Mouse (Mus musculus) B cell, adult (primary cell): ENCODE measurements around the gene Lgals1. TPM values are rescaled to one million over a fixed set of nuclear protein-coding genes. Genes with fewer than 3 reads are reported as not detected.

ENCODE experiments used
- total RNA-seq: library from RNA; stranded (reverse); gene quantifications from 4 replicates; pipeline ENCODE4 v1.2.4, GENCODE M21; 2023; ENCODE audit not compliant: inconsistent age

Lgals1 gene
- total RNA-seq: 7.4 to 12.6 TPM (median 9.3 TPM) in 4 replicates

DNA sequence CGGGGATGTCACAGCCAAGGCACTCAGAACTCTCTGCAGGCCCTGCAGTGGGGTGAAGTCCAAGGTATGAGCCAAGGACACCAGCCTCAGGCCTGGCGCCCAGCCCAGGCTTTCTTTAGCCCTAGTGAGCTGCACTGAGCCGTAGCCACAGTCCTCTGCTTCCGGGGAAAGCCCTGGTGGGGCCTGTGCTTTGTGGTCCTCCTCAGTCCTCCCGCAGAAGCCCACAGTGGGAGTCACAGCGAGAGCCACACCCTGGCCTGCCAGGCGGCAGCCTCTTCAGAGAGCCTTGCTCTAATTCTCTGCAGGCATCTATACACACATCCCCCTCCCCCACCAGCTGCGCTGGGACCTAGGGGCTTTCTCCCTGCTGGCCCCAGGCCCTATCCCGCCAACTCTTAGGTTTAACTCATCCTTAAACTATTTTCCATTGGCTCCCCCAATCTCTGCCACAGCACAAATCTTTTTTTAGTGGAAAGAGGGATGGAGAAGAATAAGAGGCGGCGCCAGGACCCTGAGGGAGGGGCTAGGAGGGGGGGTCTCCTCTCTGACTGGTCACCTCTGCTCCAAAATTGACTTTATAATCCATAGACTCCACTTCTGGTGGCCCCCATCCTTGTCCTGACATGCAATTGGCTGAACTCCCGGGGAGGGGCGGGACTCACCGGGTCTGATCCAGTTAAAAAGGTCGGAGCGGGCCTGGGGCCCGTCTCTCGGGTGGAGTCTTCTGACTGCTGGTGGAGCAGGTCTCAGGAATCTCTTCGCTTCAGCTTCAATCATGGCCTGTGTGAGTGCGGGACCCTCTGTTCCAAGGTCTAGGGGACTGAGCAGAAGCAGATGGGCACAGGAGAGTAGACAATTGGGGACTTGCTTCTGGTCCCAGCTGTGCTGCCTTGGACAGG lies at the start of gene Lgals1:
Lgals1 (plus strand) TSS at position 705 of the 899 bp plus-strand sequence.

DNA sequence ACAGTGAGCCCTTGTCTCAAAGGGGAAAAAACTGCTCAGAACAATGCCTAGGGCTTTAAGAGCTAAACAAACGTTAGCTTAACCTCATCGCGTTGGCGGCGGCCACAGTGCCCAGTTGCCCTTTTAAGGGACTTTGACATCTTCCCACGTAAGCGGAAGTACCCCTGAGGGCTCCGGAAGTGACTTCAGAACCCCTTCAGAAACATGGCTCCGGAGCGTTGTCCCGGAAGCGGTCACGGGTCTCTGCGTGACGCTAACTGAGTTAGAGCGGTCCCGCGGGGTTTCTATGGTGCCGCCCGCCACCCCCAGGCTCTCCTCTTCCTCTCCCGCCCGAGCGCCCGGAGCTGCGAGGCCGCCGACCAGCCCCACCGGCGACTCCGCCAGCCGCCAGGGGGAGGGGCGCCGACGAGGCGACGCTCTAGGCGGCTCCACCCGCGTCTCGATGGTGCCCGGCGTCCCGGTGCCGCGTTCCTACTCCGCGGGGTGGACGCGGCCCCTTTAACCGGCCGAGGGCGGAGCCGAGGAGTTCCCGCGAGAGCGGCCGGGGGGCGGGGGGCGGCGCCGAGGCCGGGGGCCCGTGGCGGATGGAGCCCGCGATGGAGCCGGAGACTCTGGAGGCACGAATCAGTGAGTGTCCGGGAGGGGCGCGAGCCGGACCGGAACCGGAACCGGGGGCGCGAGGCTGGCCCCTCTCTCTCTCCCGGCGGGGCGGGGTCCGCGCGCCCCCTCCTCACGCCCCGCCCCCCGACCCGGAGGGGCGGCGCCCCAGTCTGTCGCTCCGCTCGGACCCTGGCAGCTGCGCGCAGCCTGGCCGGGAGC lies 49.3 kb upstream of the Lgals1 start, which contains the start of gene Gga1:
Gga1 (plus strand) TSS at position 200 of the 819 bp plus-strand sequence.

DNA sequence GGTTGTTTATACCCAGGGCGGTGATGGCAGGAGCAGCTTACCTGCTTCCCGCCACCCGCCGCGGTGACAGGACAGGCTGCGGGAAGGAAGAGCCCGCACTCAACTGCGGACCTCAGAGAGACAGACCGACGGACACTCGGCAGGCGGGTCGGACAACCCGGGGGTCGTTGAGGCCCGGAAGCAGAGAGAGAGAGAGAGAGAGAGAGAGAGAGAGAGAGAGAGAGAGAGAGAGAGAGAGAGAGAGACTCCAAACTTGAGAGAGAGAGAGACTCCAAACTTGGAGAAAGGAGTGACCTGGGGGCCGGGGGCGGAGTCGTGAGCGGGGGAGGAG lies 27.2 kb upstream of the Lgals1 start, which contains the start of gene Gm49510:
Gm49510 (plus strand) TSS at position 259 of the 331 bp plus-strand sequence.

DNA sequence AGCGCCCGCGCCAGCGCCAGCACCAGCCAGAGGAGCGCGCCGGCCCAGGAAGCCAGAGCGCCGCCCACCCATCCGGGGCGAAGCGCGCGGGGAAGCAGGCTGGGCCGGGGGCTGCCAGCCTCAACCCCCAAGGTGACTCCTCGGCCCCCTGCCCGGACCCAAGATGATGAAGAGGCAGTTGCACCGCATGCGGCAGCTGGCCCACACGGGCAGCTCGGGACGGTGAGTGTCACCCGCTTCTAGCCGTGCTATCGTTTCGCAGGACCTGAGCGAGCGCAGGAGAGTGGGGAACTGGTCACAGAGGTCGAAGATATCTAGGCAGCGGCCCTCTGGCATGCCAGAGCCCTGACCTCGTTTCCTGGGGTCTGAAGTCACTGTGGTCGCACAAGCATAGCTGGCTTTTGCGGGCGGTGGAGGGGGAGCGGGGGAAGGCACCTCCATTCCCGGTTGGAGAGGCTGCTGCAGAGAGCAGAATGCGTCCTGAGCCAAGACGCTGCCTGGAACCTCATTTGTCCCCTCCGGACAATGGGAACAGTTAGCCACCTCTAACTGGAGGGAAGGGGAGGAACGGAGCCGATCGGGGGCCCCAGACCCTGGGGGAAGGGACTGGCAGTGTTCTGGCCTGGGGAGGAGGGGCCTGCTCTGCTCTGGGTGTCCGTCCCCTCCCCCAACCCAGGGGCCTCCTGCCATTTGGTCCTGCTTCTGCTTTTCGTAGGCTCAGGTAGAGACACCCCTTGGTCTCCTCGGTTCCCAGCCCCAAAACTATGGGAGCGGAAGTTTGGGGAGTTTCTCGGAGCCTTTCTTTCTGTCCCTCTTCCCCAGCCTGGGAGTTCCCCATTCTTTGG lies 26.6 kb upstream of the Lgals1 start, which contains the start of gene Sh3bp1:
Sh3bp1 (plus strand) TSS at position 29 of the 845 bp plus-strand sequence.

DNA sequence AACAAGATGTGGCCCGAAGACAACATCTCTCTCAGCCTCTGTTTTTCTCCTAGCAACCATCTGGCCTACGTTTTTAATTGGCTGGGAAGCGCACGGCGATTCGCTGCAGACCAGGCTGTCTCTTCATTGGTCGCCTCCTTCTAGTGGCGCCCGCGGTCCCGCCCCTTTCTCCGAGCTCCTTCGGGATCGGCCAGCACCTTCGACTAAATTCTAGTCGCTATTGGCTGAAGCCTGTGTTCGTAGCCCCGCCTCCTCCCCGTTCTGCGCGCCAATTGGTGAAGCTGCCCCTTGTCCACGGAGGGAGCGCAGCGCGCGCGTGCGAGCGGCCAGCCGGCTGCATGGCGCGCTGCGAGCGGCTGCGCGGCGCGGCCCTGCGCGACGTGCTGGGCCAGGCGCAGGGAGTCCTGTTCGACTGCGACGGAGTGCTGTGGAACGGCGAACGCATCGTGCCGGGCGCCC lies 12.9 kb upstream of the Lgals1 start, which contains the start of gene Pdxp:
Pdxp (plus strand) TSS at position 288 of the 459 bp plus-strand sequence.

DNA sequence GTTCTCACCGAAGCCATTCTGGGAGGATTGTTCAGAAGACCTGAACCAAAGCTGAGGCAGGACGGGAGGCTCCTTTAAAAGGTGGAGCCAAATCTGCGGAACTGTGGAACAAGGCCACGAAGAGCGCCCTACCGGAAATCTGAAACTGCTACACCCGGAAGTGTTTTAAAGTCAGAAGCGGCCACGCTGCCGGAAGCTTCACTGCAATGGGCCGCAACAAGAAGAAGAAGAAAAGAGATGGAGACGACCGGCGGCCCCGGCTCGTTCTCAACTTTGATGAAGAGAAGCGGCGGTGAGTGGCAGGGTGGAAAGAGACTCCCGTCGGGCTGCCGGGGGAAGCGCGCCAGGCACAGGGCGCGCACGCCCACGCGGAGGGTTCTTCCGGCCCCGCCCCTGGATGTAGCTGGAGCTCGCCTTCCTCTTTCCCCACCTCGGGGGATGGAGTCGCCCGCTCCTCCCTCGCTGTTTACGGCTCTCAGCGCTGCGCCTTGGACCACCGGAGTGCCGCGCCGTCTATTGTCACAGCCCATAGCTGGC lies 8.3 kb downstream of the Lgals1 start, which contains the start of gene Nol12:
Nol12 (plus strand) TSS at position 150 of the 537 bp plus-strand sequence.

DNA sequence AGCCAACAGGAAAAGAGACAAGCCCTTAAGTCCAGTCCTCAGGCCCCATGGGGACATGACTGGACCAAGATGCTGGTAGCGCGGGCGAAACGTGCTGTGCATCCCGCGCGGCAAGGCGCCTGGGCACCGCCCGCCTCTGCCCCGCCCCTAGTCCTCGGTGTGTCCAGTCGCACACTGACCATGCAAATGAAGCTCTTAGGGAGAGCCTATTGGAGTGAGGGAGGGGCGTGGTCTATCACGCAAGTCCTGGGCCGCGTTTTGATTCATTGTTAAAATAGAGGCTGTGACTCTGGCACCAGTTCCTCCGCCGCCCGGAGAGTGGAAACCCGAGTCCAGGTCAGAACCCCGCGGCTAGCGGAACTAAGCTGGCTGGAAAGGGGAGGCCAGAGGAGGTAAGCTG lies 21.1 kb downstream of the Lgals1 start, which contains the start of gene Triobp:
Triobp (plus strand) TSS at position 68 of the 400 bp plus-strand sequence.

Other genes starting within 250 kb of the Lgals1 start
- gene Elfn2, start 208.0 kb upstream of the Lgals1 start, total RNA-seq: 0.27 TPM in 1 of 4 replicates, not detected in the others
- gene Mfng, start 153.2 kb upstream of the Lgals1 start, total RNA-seq: 68.2 to 81.4 TPM (median 78.0 TPM) in 4 replicates
- 0.10 to 0.72 TPM (median 0.27 TPM) in 4 replicates for gene Card10, start 123.7 kb upstream of the Lgals1 start, total RNA-seq
- not detected in 4 replicates for gene Cdc42ep1, start 84.1 kb upstream of the Lgals1 start, total RNA-seq
- gene Lgals2, start 71.2 kb upstream of the Lgals1 start, total RNA-seq: not detected in 4 replicates
- 69.9 to 78.8 TPM (median 71.3 TPM) in 4 replicates for gene Gga1, start 49.5 kb upstream of the Lgals1 start, total RNA-seq
- gene Gm49510, start 27.1 kb upstream of the Lgals1 start, total RNA-seq: 1.1 TPM in 1 of 4 replicates, not detected in the others
- gene Sh3bp1, start 27.0 kb upstream of the Lgals1 start, total RNA-seq: 56.8 to 72.2 TPM (median 66.0 TPM) in 4 replicates
- 6.8 to 9.7 TPM (median 8.1 TPM) in 4 replicates for gene Pdxp, start 12.8 kb upstream of the Lgals1 start, total RNA-seq
- gene Nol12, start 8.2 kb downstream of the Lgals1 start, total RNA-seq: 40.6 to 43.4 TPM (median 42.8 TPM) in 4 replicates
- 42.1 to 60.9 TPM (median 51.6 TPM) in 4 replicates for gene Triobp, start 21.0 kb downstream of the Lgals1 start, total RNA-seq
- gene H1f0, start 101.7 kb downstream of the Lgals1 start, total RNA-seq: 3.1 to 4.6 TPM (median 4.0 TPM) in 4 replicates
- not detected in 4 replicates for gene Galr3, start 115.2 kb downstream of the Lgals1 start, total RNA-seq
- gene Ankrd54, start 136.2 kb downstream of the Lgals1 start, total RNA-seq: 35.0 to 38.0 TPM (median 36.9 TPM) in 4 replicates
- 103 to 114 TPM (median 111 TPM) in 4 replicates for gene Eif3l, start 148.5 kb downstream of the Lgals1 start, total RNA-seq
- gene Micall1, start 182.2 kb downstream of the Lgals1 start, total RNA-seq: 42.4 to 47.6 TPM (median 45.1 TPM) in 4 replicates
- gene Polr2f, start 214.3 kb downstream of the Lgals1 start, total RNA-seq: 47.1 to 58.7 TPM (median 53.7 TPM) in 4 replicates
- gene 1700088E04Rik, start 214.5 kb downstream of the Lgals1 start, total RNA-seq: not detected in 4 replicates
- not detected in 4 replicates for gene Sox10, start 238.5 kb downstream of the Lgals1 start, total RNA-seq